Mouse (Mus musculus): ENCODE measurements at regions not wholly inside any gene's neighbourhood (a gene's known extent, or its start where the extent isn't known, plus 50 kb on each side); places are given as distances from the start of the nearest gene placed in this dataset.

DNA sequence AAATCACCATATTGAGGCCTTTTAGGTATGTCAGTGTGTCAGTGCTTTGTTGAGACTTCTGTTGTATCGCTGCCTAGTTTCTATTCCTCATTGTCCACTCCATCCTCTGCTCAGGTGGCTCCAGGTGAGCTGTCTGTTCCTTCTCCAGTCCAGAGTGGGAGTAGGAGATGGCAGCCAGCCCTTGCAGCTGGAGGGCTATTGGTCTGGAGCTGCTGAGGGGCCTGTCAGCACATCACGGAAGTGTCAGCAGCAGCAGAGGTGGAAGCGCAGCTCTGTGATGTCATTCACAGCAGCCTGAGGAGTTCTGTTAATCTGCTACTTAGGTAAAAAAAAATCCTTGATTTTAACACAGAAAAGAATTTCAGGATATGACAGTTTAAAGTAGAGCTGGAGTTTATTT lies 126.0 kb upstream of the Adra1b start:
- no peak for DNase-seq (ENCODE audit: low read depth)

DNA sequence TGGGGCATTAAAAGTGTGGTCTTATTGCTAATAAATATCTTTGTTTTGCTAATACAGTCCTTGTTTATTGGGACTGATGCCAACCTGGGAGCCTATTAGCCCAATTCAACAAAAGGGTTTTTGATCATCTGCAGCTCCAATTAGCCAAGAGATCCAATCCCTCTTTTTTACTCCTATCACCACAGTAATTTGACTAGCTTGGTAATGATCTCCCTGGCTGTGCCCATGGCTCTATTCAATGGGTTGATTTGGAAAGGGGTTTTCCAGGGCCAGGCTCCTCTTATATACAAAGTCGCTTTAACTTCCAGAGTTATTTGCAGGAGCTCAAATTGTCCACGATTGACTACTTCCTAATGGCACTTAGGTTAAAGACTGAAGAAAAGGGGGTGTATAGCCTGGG lies 145.1 kb upstream of the Adra1b start:
- DNase-seq (ENCODE audit: low read depth) = no peak

DNA sequence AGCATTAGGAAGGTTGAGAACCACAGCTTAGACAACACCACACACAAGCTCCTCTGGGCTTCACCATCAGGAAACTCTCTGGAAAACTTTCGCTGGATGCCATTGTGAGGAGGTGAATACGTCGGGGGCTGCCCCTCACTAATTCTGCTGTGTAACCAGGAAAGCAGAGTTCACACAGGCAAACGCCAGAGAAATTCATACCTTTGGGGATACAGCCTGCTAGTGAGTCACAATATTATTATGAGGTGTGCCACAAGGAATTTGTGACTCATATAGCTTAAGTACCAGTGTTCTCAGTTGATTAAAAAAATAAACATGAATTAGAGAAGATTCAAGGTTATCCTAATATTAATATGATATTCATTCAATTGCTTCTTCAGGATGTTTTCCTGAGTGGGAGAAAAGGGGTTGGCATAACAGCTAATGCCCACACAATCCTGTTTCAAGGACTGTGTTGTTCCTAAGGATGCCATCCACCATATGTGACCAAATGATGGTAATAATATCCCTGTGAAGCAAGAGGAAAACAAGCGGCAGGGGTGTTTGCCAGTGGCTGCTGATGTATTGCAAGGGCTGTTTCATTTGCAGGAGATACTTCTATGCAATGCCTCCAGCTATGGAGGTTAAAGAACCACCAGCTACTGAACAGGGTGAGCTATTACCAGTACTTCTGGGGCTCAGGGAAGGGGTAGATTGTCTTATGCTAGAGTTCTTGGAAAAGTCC lies 148.4 kb upstream of the Adra1b start:
- DNase-seq (ENCODE audit: low read depth) = no peak

DNA sequence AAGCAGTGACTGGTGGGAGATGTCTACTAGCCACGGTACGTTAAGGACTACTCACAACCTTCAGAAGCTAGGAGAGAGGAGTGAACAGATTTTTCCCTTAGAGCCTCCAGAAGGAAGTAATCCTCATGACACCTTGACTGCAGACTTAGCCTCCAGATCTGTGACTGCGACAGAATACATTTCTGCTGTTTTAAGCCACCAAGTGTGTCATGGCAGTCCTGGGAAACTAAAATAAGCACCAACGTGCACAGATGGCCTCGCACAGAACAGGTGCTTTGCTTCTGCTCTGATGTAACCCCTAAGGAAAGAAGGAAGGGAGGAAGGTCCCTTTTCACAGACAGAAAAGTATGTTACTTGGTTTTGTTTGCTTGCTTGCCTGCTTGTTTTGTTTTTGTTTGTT lies 151.5 kb upstream of the Adra1b start:
- DNase-seq (ENCODE audit: low read depth) = no peak

DNA sequence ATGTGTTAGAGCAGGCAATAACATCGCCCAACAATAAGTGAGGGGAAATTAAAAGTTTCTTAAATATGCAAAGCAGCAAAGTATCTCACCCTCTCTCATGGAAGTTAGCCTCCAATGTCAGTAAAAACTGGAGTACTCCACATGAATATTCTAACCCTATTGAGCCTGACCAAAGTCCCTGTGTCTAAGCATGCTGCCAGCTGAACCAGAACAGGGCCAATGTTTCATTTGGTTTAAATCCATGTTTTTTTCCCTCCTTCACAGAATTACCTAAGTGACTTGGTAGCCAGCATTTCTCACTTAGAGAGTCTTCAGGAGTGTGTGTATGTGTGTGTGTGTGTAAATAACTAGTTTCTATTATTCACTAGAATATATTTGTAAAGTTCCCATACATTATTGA lies 161.4 kb upstream of the Adra1b start:
- DNase-seq (ENCODE audit: low read depth) = no peak

DNA sequence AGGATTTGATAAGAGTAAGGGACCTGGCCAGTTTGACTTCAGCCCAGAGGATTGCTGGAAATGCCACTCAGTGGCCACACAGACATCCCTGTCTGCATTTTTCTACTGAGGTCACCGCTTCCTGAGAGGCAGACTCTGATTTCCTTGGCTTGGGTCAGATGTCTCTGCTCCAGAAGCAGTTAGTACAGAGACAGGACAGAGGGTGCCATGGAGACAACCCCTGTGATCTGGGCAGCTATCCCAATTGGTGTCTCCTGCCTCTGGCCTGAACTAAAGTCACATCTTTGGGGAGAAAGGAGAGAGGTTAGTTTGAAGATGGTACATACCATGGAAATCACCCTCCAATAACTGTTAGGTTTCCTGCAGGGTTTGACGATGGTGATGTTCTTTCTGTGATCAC lies 165.2 kb upstream of the Adra1b start:
- no peak for DNase-seq (ENCODE audit: low read depth)

DNA sequence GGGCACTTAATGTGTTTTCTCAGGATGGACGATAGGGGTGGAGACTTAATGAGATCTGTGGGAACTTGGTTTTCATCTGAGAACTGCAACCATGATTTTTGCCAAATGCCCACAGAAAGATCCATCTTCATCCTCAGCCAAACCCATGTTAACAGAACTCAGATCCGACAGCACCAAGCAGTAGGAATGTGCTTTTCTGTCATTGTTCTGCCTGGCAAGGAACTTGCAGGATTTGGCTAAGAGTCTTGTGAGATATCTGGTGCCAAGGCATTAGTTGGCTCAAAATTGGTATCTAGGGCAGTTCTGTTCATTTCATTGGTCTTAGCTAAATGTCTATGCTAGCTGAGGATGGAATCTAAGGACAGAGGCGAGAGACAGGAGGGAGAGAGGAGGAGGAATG lies 182.7 kb upstream of the Adra1b start:
- no peak for DNase-seq (ENCODE audit: low read depth)

DNA sequence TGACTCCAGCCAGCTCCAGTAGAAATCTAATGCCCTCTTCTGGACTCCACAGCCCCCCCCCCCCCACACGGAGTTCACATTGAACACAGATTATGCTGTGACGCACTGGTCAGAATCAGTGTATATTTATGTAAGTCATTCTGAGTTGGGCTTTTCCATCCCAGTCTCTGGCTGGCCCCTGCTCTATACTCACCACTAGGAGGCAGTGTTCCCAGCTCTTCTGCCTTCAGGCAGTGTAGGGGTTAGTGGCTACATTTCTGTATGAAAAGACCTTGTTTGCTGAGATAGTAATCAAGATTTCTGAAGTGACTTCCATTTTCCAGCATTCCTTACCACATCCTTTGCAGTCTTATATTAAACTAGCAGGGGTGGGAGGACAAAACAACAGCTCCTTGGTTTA lies 185.9 kb upstream of the Adra1b start:
- peak; percentile 41 for DNase-seq (ENCODE audit: low read depth)

DNA sequence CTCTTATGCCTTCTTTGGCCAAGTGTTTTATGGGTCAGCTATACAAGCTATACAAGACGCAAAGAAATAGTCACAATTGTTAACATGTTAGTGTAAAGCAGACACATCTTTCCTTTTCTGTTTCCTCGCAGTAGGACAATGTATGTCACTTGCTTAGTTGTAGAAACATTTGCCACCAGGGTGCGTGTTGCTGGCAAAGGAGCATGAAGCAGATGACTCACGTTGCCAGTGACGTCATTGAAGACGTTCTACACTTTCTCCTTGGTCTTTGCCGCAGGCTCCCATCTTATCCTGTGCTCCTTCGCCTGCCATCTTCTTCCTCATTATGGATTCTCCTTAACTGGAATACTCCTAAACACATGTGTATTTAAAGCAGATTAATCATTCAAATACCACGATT lies 188.5 kb upstream of the Adra1b start:
- no peak for DNase-seq (ENCODE audit: low read depth)

DNA sequence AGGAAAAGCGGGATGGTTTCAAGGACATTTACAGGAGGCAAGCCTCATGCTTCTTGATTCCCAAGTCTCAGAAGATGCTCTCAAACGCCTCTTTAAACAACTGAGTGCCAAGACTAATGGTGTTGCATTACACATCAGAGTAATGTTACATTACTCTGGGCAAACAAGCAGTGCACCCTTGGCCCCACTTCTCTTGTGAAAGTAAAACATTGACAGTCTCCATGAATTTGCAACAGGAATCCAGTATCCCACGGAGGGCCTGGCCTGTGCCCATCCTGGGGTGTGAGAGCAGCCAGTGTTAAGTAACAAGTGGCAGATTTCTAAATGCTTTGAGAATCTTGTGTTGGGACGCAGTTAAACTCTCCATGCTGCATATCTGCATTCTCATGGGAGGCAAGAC lies 194.3 kb upstream of the Adra1b start:
- no peak for DNase-seq (ENCODE audit: low read depth)

DNA sequence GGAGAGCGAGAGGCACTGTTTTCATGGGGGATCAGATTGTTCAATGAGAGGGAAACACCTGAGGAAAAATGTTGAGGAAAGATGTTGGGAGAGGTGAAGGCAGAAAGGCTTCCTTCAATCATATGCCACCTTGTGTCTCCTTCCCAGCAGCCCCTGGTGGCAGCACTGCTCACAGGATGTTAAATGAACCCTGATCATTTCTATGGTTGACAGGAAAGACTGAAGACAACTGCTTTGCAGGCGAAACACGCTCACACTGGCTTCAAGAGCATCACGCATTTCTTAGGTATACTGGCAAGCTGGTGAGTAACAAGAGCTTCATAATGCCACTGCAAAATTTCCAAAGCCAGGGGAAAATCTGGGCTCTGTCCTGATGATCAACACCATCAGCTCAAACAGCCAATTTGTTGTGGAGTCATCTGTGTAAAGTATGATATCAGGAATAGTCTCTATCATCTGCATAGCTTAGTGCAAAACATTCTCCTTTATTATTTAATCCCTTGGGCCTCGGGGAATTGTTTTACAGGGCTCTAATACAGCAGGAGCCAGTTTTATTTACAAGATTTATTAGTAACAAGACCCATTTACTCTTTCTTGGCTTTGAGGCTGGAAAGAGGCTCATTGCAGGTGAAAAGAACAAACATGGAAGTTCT lies 202.3 kb upstream of the Adra1b start:
- no peak for DNase-seq (ENCODE audit: low read depth)

DNA sequence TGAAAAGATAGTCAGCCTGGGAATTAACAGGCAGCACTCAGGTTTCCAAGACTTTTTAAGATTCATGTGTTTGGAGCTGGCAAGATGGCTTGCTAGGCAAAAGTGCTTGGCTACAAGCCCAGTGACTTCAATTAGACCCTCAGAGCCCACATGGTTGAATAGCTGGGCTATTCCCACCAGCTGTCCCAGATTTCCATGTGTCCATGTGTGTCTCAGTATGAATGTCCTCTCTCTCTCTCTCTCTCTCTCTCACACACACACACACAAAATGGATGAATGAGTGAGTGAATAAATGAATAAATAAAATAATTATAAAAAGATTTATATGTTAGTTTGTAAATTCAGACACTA lies 202.8 kb upstream of the Adra1b start:
- DNase-seq (ENCODE audit: low read depth) = no peak

DNA sequence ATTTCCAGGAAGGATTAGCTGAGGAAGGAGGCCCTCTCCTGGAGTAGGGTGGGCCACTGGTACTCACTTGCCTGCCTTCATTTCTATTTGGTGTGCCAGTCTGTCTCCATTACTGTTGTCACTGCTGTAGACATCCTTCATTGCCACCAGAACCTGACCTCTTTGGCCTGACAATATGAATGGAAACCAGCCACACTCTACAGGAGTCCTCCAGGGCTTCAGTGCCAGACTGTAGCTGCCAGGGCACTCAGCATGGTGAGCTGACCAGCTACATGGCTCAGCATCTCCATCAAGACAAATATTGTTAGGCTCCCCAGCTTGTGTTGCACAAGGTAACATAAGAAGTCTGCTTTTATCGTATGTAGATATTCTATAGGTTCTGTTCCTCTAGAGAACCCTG lies 205.2 kb upstream of the Adra1b start:
- DNase-seq (ENCODE audit: low read depth) = no peak

DNA sequence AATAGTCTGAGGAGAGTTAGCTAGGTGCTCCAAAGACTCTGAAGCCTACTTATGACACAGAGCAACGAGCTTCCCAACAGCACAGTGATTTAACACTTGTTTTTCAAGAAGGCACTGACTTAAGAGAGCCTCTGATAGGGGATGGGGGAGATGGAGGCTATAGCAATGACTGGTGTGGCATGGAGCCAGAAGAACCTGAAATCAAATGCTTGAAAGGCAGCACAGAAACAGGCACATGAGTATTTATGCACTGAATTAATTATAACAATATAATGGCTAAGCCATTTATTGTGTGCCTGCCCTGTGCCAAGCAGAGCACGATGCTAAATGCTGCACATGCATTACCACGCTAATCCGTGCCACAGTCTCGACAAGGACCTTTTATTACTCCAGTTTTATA lies 210.5 kb upstream of the Adra1b start:
- no peak for DNase-seq (ENCODE audit: low read depth)

DNA sequence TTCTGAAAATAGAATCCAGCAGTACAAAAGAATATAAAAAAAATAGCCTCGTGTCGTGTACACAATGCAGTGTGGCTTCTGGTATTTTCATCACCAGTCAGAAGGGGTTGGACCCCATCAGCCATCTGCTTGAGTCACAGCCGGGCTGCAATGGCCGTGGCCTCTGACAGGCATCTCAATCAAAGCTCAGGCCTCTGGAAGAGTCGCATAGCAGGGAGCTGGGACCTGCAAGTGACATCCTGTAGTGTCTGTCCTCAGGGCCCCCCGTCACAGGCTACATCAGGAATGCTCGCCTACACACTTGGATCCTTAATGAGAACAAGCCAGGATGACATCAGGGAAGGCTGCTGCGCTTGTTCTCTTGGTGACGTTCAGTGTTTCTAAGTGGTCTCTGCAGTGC lies 226.1 kb upstream of the Adra1b start:
- no peak for DNase-seq (ENCODE audit: low read depth)

DNA sequence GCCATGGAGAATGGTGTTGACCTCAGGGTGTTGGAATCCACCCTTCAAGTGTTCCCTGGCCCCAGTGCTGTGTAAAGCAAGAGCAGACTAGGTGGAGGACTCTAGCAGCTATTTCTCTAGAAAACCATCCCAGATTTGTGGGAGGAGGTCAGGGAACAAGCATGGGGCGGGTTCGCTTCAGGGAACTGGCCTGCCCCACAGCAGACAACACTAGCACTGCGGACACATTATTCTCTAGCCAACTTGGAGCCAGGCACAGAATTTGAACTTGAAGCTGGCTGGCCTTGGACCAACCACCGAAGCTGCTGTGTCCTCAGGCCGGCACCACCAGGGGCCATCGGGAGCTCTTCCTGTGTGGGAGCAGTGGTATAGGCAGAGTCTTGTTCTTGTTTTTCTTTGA lies 227.5 kb upstream of the Adra1b start:
- DNase-seq (ENCODE audit: low read depth) = no peak

DNA sequence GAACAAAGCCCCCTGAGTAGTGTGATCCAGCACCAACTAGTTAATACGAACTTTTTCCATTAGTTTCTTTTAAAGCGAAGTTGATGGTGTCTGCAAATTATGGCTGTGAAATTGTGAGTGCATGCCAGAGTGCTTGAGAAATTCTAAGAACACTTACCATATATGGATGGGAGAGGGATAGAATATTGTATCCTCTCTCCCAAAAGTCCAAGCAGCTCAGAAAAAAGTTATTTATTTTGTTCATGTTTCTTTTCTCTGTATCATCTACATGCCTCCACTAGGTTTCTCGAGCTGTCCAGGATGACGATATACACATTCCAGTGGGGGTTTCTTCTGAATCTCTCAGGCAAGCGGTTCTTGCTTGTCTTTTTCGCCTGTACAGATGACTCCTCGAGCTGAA lies 232.2 kb upstream of the Adra1b start:
- DNase-seq (ENCODE audit: low read depth) = no peak

DNA sequence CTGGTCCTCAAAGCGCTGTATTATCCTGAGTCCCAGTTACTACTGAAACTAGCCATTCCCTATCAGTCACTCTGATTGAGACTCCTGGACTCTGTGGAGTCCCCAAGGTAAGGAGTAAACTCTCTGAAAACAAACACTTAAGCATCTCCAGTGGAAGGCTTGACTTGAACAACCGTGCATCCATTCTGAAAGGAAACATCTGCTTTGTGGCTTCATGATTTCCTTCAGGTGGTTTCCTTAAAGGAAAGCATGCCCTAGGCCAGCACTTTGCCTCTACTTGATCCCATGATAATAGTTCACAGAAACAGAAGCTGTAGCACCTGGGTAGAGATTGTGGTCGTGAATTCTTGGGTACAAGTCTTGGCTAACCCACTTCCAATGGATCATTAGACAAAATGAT lies 235.0 kb upstream of the Adra1b start:
- DNase-seq (ENCODE audit: low read depth) = no peak

DNA sequence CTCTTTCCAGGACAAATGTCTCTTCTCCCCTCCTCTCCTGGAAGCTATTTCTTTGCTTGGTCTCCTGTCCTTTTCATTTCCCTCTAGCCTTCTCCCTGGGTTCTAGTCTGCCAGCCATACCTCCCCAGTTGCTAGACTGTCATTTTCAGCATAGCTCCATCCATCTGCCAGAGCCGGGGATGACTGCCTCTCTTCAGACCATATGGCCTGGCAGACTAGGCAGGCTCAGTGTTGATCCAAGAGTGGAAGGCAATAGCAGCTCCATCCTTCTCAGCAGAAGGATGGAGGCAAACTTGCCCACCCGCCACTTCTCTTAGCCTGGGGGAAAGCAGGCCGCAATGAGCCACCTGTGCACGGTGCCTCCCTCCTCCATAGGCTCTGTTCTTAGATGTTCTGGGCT lies 242.0 kb upstream of the Adra1b start:
- DNase-seq (ENCODE audit: low read depth) = no peak

DNA sequence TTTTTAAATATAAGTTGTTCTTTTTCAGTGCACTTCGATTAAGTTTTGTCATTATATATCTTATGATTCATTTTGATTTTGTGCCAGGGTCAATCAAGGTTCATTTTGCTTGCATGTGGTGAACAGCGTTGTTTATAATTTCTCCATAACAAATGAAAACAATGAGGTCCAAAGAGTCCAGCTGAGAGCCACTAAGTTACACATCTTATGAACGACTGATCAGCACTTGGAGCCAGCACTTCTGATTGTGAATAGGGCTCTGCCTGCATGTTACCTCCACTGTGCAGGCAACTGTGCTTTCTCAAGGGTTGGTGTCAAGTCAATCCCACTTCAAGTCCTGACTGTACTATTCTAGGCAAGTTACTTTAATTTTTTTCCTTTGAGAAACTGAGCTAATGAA lies 243.5 kb upstream of the Adra1b start:
- no peak for DNase-seq (ENCODE audit: low read depth)

DNA sequence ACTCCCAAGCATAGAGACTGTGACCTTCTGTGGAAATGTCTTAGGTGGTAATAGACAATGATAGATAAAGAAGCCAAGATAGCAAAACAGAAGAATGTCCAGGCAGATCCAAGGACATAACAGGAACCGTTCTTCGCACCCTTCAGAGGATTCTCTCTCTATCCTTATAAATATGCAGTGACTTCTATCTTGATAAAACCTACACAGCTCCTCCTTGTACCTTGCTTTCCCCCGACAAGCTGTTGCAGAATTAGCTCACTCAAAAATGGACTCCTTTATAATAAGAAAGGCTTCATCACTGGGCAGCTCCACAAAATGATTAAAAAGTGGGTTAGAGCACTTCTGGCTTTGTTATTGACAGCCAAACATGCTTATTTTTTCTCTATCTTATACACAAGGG lies 245.4 kb upstream of the Adra1b start:
- DNase-seq (ENCODE audit: low read depth) = no peak

DNA sequence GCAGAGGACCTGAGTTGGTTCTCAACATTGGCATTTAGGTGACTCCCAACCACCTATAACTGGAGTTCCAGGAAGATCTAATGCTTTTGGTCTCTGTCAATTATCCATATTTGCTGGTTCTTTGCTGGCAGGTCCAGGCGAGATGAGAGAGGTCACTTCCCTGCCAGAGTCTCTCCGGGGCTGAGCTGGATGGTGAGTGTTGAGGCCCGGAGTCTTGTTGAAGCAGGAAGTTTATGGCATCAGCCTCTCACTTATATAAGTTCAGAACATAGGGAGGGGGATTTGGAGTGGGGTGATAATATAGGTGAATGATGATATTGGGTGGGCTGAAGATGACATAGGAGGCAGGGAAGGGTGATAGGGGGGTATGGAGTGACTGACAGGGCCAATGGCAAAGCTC lies 246.3 kb upstream of the Il12b start:
- no peak for DNase-seq (ENCODE audit: low read depth)

DNA sequence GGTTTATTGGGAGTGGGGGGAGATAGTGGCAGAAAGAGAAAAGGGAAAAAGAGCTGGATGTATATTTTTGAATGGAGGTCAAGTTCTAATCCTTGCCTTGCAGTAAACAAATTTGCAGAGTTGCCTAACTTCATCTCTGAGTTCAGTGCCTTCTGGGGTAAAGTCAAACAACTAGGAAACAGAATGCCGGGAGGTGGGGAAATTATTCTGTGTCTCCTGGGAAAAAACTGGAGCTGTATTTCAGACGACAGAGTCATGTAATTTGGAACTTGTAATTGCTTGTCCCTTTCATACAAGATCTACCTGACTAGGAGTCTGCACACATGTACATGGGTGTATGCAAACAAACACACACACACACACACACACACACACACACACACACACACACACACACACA lies 244.3 kb upstream of the Il12b start:
- DNase-seq (ENCODE audit: low read depth) = no peak

DNA sequence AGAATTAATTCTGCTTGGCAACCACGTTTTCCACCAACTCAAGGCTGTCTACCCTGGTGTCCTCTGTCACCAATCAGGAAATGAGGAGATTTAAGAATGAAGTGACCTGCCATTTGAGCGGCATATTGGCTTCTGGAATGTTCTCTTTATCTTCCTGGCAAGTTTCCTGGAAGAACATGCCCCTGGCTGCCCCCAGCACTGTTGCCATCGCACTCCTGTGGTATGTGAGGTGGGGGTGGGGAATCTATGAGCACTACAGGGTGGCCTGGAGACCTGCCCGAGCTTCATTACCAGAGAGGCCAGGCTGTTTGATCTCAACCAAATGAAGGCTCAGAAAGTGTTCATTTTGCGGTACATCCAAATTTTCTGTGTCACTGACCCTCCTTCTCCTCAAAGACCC lies 243.8 kb upstream of the Il12b start:
- no peak for DNase-seq (ENCODE audit: low read depth)

Measured in naive thymus-derived CD4-positive, alpha-beta T cell, adult 2 months (primary cell).